Mouse (Mus musculus) intestine, embryonic 15.5 days (tissue): ENCODE results near the gene Mrps18a. TPM values are rescaled to one million over a fixed set of nuclear protein-coding genes. Genes with fewer than 3 reads are reported as not detected.
A peak's percentile ranks its signal among the peaks of the same experiment; 100 is the strongest.

Experiments
- ATAC-seq: fragments of 200-750 bp; cut with Nextera tagmentation; 2 replicates; pipeline ENCODE4 v1.8.0; 2017; ENCODE audit warnings: moderate TSS enrichment, moderate library complexity
- H3K27ac ChIP-seq: fragments of 300-500 bp; sonication (generic); 2 replicates; pipeline ENCODE4 v1.5.1; 2015; ENCODE audit warnings: mild to moderate bottlenecking, inconsistent platforms
- H3K27me3 ChIP-seq: fragments of 300-500 bp; sonication (generic); replicated peaks from 2 replicates; pipeline ENCODE4 v1.6.1; 2015; ENCODE audit warnings: inconsistent platforms
- H3K36me3 ChIP-seq: fragments of 300-500 bp; sonication (generic); 2 replicates; pipeline ENCODE4 v1.6.1; 2015; ENCODE audit warnings: inconsistent platforms
- H3K4me1 ChIP-seq: fragments of 300-500 bp; sonication (generic); replicated peaks from 2 replicates; pipeline ENCODE4 v1.6.1; 2015; ENCODE audit warnings: inconsistent platforms
- H3K4me2 ChIP-seq: fragments of 300-500 bp; sonication (generic); replicated peaks from 2 replicates; pipeline ENCODE4 v1.6.1; 2015; ENCODE audit warnings: mild to moderate bottlenecking, inconsistent platforms
- H3K4me3 ChIP-seq: fragments of 300-500 bp; sonication (generic); replicated peaks from 2 replicates; pipeline ENCODE4 v1.5.1; 2015; ENCODE audit warnings: inconsistent platforms
- H3K9ac ChIP-seq: fragments of 300-500 bp; sonication (generic); 2 replicates; pipeline ENCODE4 v1.6.1; 2015; ENCODE audit warnings: inconsistent platforms
- H3K9me3 ChIP-seq: fragments of 300-500 bp; sonication (generic); 2 replicates; pipeline ENCODE4 v1.6.1; 2016; ENCODE audit warnings: inconsistent platforms
- WGBS: fragments of 180-500 bp; shearing (Covaris S2); methylation state at CpG from one replicate; pipeline ENCODE4 v1.1.7; 2015; 5-methylcytosine and 5-hydroxymethylcytosine counted together
- polyA plus RNA-seq: library from polyadenylated mRNA; unstranded; fragments of >200 nt; fragmentation: Nextera tagmentation; extraction: Ambion mirVana; gene quantifications from 2 replicates; pipeline ENCODE4 v1.2.1, GENCODE M21; 2015

The Mrps18a gene
- polyA plus RNA-seq, 1 experiment from 2014 or later, result 158 TPM

GRCm38 (mm10) chr17:46160090-46160662 is 49.4 kb downstream of the Mrps18a start:
- peaks cover 25% of the 10 kb centered on the region for H3K4me1 ChIP-seq
- under 1% methylated on average over 16 of the region's 16 CpGs for WGBS
- peaks cover 10% of the 10 kb centered on the region; the same call in 1 of the 2 replicates for H3K36me3 ChIP-seq
- ATAC-seq, result peak; percentile 72
- H3K9me3 ChIP-seq, result no peaks in the 10 kb centered on the region
- H3K27ac ChIP-seq, result peak overlapping the region; percentile 88
- no peaks in the 10 kb centered on the region for H3K27me3 ChIP-seq
- H3K9ac ChIP-seq, result peak overlapping the region; percentile 50
- H3K4me2 ChIP-seq, result peak overlapping the region; percentile 77
- peak overlapping the region; percentile 86 for H3K4me3 ChIP-seq

GRCm38 (mm10) chr17:46160686-46161085 is 49.9 kb downstream of the Mrps18a start, which contains the start of gene Gtpbp2:
Gene Gtpbp2 (plus strand): TSS chr17:46161032.
- H3K4me3 ChIP-seq, result peak within 1 kb of the TSS; percentile 86
- WGBS, result under 1% methylated on average over 23 of the region's 23 CpGs
- peak; percentile 93 for ATAC-seq
- H3K4me1 ChIP-seq, result peaks cover 25% of the 10 kb centered on the region
- H3K9me3 ChIP-seq, result no peaks in the 10 kb centered on the region
- H3K36me3 ChIP-seq, result peaks cover 15% of the 10 kb centered on the region; the same call in 1 of the 2 replicates
- H3K27me3 ChIP-seq, result no peaks in the 10 kb centered on the region
- peak within 1 kb of the TSS; percentile 88 for H3K27ac ChIP-seq
- H3K9ac ChIP-seq, result peak within 1 kb of the TSS; percentile 80
- H3K4me2 ChIP-seq, result peak within 1 kb of the TSS; percentile 77

- Histone ChIP-seq H3K4me3 (peak overlapping the region; percentile 86), H3K27ac (peak overlapping the region; percentile 72), H3K27me3 (no peaks in the 10 kb centered on the region), H3K9me3 (no peaks in the 10 kb centered on the region), H3K9ac (peak overlapping the region; percentile 80), H3K4me1 (peaks cover 25% of the 10 kb centered on the region), H3K36me3 (peaks cover 20% of the 10 kb centered on the region; the same call in 1 of the 2 replicates), H3K4me2 (peak overlapping the region; percentile 74)
- peak; percentile 26 for ATAC-seq
- under 1% methylated on average over 19 of the region's 19 CpGs for WGBS
Measured at GRCm38 (mm10) chr17:46161179-46161578, 50.4 kb downstream of the Mrps18a start.

GRCm38 (mm10) chr17:46161710-46162109 is 50.9 kb downstream of the Mrps18a start:
- 43% methylated on average over 9 of the region's 9 CpGs for WGBS
- Histone ChIP-seq H3K27ac (peak overlapping the region; percentile 72; the same call in 1 of the 2 replicates), H3K4me3 (peak overlapping the region; percentile 86), H3K9ac (peak overlapping the region; percentile 80), H3K27me3 (no peaks in the 10 kb centered on the region), H3K9me3 (no peaks in the 10 kb centered on the region), H3K36me3 (peaks cover 25% of the 10 kb centered on the region), H3K4me1 (peaks cover 25% of the 10 kb centered on the region), H3K4me2 (peak overlapping the region; percentile 74)
- no peak for ATAC-seq

GRCm38 (mm10) chr17:46162551-46162950 is 51.8 kb downstream of the Mrps18a start:
- Histone ChIP-seq H3K4me2 (peak overlapping the region; percentile 74), H3K9me3 (no peaks in the 10 kb centered on the region), H3K9ac (no peak overlapping the region), H3K36me3 (peaks cover 33% of the 10 kb centered on the region), H3K4me1 (peaks cover 25% of the 10 kb centered on the region), H3K4me3 (no peak overlapping the region), H3K27ac (no peak overlapping the region), H3K27me3 (no peaks in the 10 kb centered on the region)
- ATAC-seq, result no peak
- WGBS, result 85% methylated on average over 7 of the region's 7 CpGs

- 63% methylated on average over 9 of the region's 9 CpGs for WGBS
Measured at GRCm38 (mm10) chr17:46162951-46163421, 52.2 kb downstream of the Mrps18a start.

GRCm38 (mm10) chr17:46164301-46164700 is 53.5 kb downstream of the Mrps18a start:
- no peak for ATAC-seq
- Histone ChIP-seq H3K4me3 (no peak overlapping the region), H3K4me1 (peaks cover 23% of the 10 kb centered on the region), H3K27ac (no peak overlapping the region), H3K27me3 (no peaks in the 10 kb centered on the region), H3K4me2 (no peak overlapping the region), H3K9me3 (no peaks in the 10 kb centered on the region), H3K9ac (no peak overlapping the region), H3K36me3 (peaks cover 47% of the 10 kb centered on the region)
- 94% methylated on average over 8 of the region's 8 CpGs for WGBS

More at GRCm38 (mm10) chr17:46162951-46163421, 52.2 kb downstream of the Mrps18a start:
- H3K4me1 ChIP-seq, result peaks cover 25% of the 10 kb centered on the region
- H3K4me2 ChIP-seq, result peak overlapping the region; percentile 74
- no peak for ATAC-seq
- no peaks in the 10 kb centered on the region for H3K9me3 ChIP-seq
- no peak overlapping the region for H3K9ac ChIP-seq
- H3K36me3 ChIP-seq, result peaks cover 37% of the 10 kb centered on the region
- H3K27ac ChIP-seq, result peak overlapping the region; percentile 48; the same call in 1 of the 2 replicates
- no peak overlapping the region for H3K4me3 ChIP-seq
- no peaks in the 10 kb centered on the region for H3K27me3 ChIP-seq

GRCm38 (mm10) chr17:46164791-46165190 is 54.0 kb downstream of the Mrps18a start:
- H3K4me3 ChIP-seq, result no peak overlapping the region
- peaks cover 20% of the 10 kb centered on the region for H3K4me1 ChIP-seq
- H3K9ac ChIP-seq, result no peak overlapping the region
- ATAC-seq, result no peak
- H3K9me3 ChIP-seq, result no peaks in the 10 kb centered on the region
- H3K27me3 ChIP-seq, result no peaks in the 10 kb centered on the region
- WGBS, result 91% methylated on average over 10 of the region's 10 CpGs
- no peak overlapping the region for H3K27ac ChIP-seq
- H3K4me2 ChIP-seq, result no peak overlapping the region
- H3K36me3 ChIP-seq, result peaks cover 51% of the 10 kb centered on the region

- Histone ChIP-seq H3K36me3 (peaks cover 55% of the 10 kb centered on the region), H3K9me3 (no peaks in the 10 kb centered on the region), H3K4me1 (peaks cover 20% of the 10 kb centered on the region), H3K9ac (no peak overlapping the region), H3K4me2 (no peak overlapping the region), H3K27ac (no peak overlapping the region), H3K27me3 (no peaks in the 10 kb centered on the region), H3K4me3 (no peak overlapping the region)
- ATAC-seq, result no peak
- WGBS, result 81% methylated on average over 12 of the region's 12 CpGs
Measured at GRCm38 (mm10) chr17:46165460-46165859, 54.7 kb downstream of the Mrps18a start.

GRCm38 (mm10) chr17:46166270-46166669 is 55.5 kb downstream of the Mrps18a start:
- Histone ChIP-seq H3K4me2 (no peak overlapping the region), H3K4me1 (peaks cover 20% of the 10 kb centered on the region), H3K9ac (no peak overlapping the region), H3K9me3 (no peaks in the 10 kb centered on the region), H3K4me3 (no peak overlapping the region), H3K36me3 (peaks cover 55% of the 10 kb centered on the region), H3K27ac (no peak overlapping the region), H3K27me3 (no peaks in the 10 kb centered on the region)
- 66% methylated on average over 5 of the region's 5 CpGs for WGBS
- no peak for ATAC-seq

GRCm38 (mm10) chr17:46167014-46167413 is 56.2 kb downstream of the Mrps18a start:
- H3K36me3 ChIP-seq, result peaks cover 55% of the 10 kb centered on the region
- no peak overlapping the region for H3K4me3 ChIP-seq
- WGBS, result 86% methylated on average over 11 of the region's 11 CpGs
- peaks cover 14% of the 10 kb centered on the region for H3K4me1 ChIP-seq
- H3K27me3 ChIP-seq, result no peaks in the 10 kb centered on the region
- no peak overlapping the region for H3K9ac ChIP-seq
- ATAC-seq, result no peak
- no peak overlapping the region for H3K4me2 ChIP-seq
- no peaks in the 10 kb centered on the region for H3K9me3 ChIP-seq
- H3K27ac ChIP-seq, result no peak overlapping the region

GRCm38 (mm10) chr17:46168318-46168717 is 57.5 kb downstream of the Mrps18a start:
- peaks cover 62% of the 10 kb centered on the region for H3K36me3 ChIP-seq
- no peak overlapping the region for H3K27ac ChIP-seq
- no peak overlapping the region for H3K4me2 ChIP-seq
- ATAC-seq, result 0 out of 2 replicates have a peak, but pooled peaks have one; percentile 20
- WGBS, result 44% methylated on average over 5 of the region's 5 CpGs
- H3K9me3 ChIP-seq, result no peaks in the 10 kb centered on the region
- 0 out of 2 replicates have a peak, but pooled peaks cover 1% of the 10 kb centered on the region for H3K4me1 ChIP-seq
- H3K9ac ChIP-seq, result no peak overlapping the region
- H3K27me3 ChIP-seq, result no peaks in the 10 kb centered on the region
- no peak overlapping the region for H3K4me3 ChIP-seq

- no peaks in the 10 kb centered on the region for H3K27me3 ChIP-seq
- no peak for ATAC-seq
- H3K27ac ChIP-seq, result no peak overlapping the region
- no peaks in the 10 kb centered on the region for H3K9me3 ChIP-seq
- no peak overlapping the region for H3K4me2 ChIP-seq
- no peak overlapping the region for H3K9ac ChIP-seq
- no peak overlapping the region for H3K4me3 ChIP-seq
- no peaks in the 10 kb centered on the region for H3K4me1 ChIP-seq
- peaks cover 62% of the 10 kb centered on the region for H3K36me3 ChIP-seq
- 93% methylated on average over 5 of the region's 5 CpGs for WGBS
Measured at GRCm38 (mm10) chr17:46168768-46169167, 58.0 kb downstream of the Mrps18a start.
